Mouse (Mus musculus) ES-E14 (cell line): ENCODE results near the gene C530025M09Rik. TPM values are rescaled to one million over a fixed set of nuclear protein-coding genes. Genes with fewer than 3 reads are reported as not detected.

Experiments used
- DNase-seq: peaks from one replicate; pipeline ENCODE4 v3.0.0-alpha.2; 2013; ENCODE audit warnings: low read depth, low spot score
- H3K27ac ChIP-seq: 2 replicates; pipeline ENCODE4 v1.5.1; 2012; ENCODE audit warnings: low read depth, mild to moderate bottlenecking, low read length, moderate library complexity, mixed read lengths; ENCODE audit not compliant: poor library complexity, insufficient read depth, severe bottlenecking
- H3K36me3 ChIP-seq: 2 replicates; pipeline ENCODE4 v1.6.1; 2012; ENCODE audit warnings: mild to moderate bottlenecking, low read length, moderate library complexity, mixed read lengths; ENCODE audit not compliant: control insufficient read depth, poor library complexity, insufficient read depth, severe bottlenecking
- H3K4me1 ChIP-seq, 2 experiments: fragments of 150-350 bp in 1 of 2; sonication (generic) in 1 of 2; 2 replicates each; pipeline ENCODE4 v1.6.1; 2012; ENCODE audit warnings: low read length in 2 of 2, mild to moderate bottlenecking in 1 of 2, mixed read lengths in 1 of 2; ENCODE audit not compliant: control insufficient read depth in 2 of 2, insufficient read depth in 2 of 2, poor library complexity in 1 of 2
- H3K4me3 ChIP-seq, 2 experiments: fragments of 150-350 bp in 1 of 2; sonication (generic) in 1 of 2; 2 replicates each; pipeline ENCODE4 v1.5.1; 2012; ENCODE audit warnings: low read length in 2 of 2, low read depth in 1 of 2, mild to moderate bottlenecking in 1 of 2, mixed read lengths in 1 of 2; ENCODE audit not compliant: insufficient read depth in 1 of 2, poor library complexity in 1 of 2, severe bottlenecking in 1 of 2
- H3K9ac ChIP-seq: 2 replicates; pipeline ENCODE4 v1.6.1; 2012; ENCODE audit warnings: low read depth, mild to moderate bottlenecking, low read length, mixed read lengths; ENCODE audit not compliant: poor library complexity, insufficient read depth, severe bottlenecking
- H3K9me3 ChIP-seq: fragments of 150-350 bp; sonication (generic); 2 replicates; pipeline ENCODE4 v1.6.1; 2012; ENCODE audit warnings: low read depth, mild to moderate bottlenecking, low read length; ENCODE audit not compliant: control insufficient read depth, insufficient read depth
- CHD2 ChIP-seq: IDR thresholded peaks from 2 replicates; pipeline ENCODE4 v1.6.1; 2014; ENCODE audit warnings: mild to moderate bottlenecking, low read depth, low read length, inconsistent platforms
- HCFC1 ChIP-seq: IDR thresholded peaks from 2 replicates; pipeline ENCODE4 v1.6.1; 2012; ENCODE audit warnings: low read length, inconsistent platforms, borderline replicate concordance; ENCODE audit not compliant: insufficient read depth
- MAFK ChIP-seq: IDR thresholded peaks from 2 replicates; pipeline ENCODE4 v1.6.1; 2014; ENCODE audit warnings: mild to moderate bottlenecking, low read depth, low read length, inconsistent platforms; ENCODE audit not compliant: insufficient read depth
- ZC3H11A ChIP-seq: IDR thresholded peaks from 2 replicates; pipeline ENCODE4 v1.6.1; 2012; ENCODE audit warnings: low read depth, mild to moderate bottlenecking, inconsistent platforms, low read length, borderline replicate concordance
- ZNF384 ChIP-seq: IDR thresholded peaks from 2 replicates; pipeline ENCODE4 v1.6.1; 2012; ENCODE audit warnings: low read depth, low read length, inconsistent platforms
- in situ Hi-C, 2 experiments: fragments of 600-800 bp; cut with MboI; formaldehyde crosslinking; loops; one replicate each; pipeline ENCODE4 v1.15.1; 2025; ENCODE audit warnings: low sequenced_read_pairs in 2 of 2, inconsistent platforms in 1 of 2; ENCODE audit not compliant: unreplicated experiment in 2 of 2
- total RNA-seq: library from RNA; depleted of rRNA; stranded (reverse); fragments of 300-350 nt; gene quantifications from 2 replicates; pipeline ENCODE4 v1.2.3, GENCODE M21; 2012; rRNA removed

C530025M09Rik gene
- total RNA-seq, 1 experiment: not detected

DNA sequence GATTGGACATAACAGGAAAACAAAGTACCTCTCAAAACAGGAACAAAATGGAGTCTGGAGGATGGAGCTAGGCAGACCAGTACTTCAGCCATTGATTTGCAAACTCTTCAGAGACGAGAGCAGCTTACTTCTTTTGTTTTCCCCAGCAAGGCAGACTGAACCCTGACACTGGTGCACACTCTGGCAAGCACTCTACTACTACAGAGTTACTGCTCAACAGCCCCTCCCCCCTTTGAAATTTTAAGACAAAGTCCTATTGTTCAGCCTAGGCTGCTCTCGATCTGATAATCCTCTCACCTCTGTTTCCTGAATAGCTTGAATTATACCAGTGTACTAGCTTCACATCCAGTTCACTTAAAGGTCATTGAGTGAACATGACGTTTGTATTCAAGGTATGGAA is 32.4 kb downstream of the C530025M09Rik start:
- Histone ChIP-seq H3K9me3 (no peaks in the 10 kb centered on the region), H3K4me3 (no peak overlapping the region), H3K36me3 (no peaks in the 10 kb centered on the region), H3K4me1 (peaks cover 2 to 11% of the 10 kb centered on the region in 2 experiments; a peak in 2 of 4 replicates), H3K27ac (no peak overlapping the region), H3K9ac (no peak overlapping the region)
- peak; percentile 29 for DNase-seq
- in situ Hi-C loops: no loop called here
- TF ChIP-seq ZNF384 (no peak), MAFK (no peak), HCFC1 (no peak), ZC3H11A (no peak), CHD2 (no peak)

Other genes with a start within 250 kb of the C530025M09Rik start
- 3.3 and 3.7 TPM in 2 replicates for gene Syndig1, start 2.0 kb downstream of the C530025M09Rik start, total RNA-seq